Mouse (Mus musculus) adrenal gland, postnatal 10 days (tissue): ENCODE measurements around the gene Rbm41. TPM values are rescaled to one million over a fixed set of nuclear protein-coding genes. Genes with fewer than 3 reads are reported as not detected.
A peak's percentile ranks its signal among the peaks of the same experiment; 100 is the strongest.

Experiments
- DNase-seq: peaks from one replicate; pipeline ENCODE4 v3.0.0; 2021; ENCODE audit warnings: mixed read lengths
- long read RNA-seq, 2 experiments: library from polyadenylated mRNA; stranded (forward); transcript quantifications; one replicate each; pipeline ENCODE4 v2.0.0; 2021
- total RNA-seq, 2 experiments: library from RNA; stranded (reverse); gene quantifications; 2 replicates each; pipeline ENCODE4 v1.2.3; 2021

The Rbm41 gene
- total RNA-seq, result 1 to 10 TPM; 6.3 to 8.5 TPM
- long read RNA-seq, experiment 1, partial matches to known transcripts, result 0 of 2 reads
- long read RNA-seq, experiment 1, other reads (novel, unspliced or antisense), result 2 of 2 reads
- long read RNA-seq, experiment 2, result 0 reads

- peak; percentile 49 for DNase-seq
Measured at GRCm38 (mm10) chrX:139997740-139998690, at the start of gene Rbm41. TSS of gene Rbm41 (minus strand) at chrX:139998595.

GRCm38 (mm10) chrX:139998691-139999065 lies 283 bp upstream of the Rbm41 start:
- no peak for DNase-seq

- DNase-seq, result no peak
Measured at GRCm38 (mm10) chrX:139982115-139982514, 16.3 kb downstream of the Rbm41 start.

DNA sequence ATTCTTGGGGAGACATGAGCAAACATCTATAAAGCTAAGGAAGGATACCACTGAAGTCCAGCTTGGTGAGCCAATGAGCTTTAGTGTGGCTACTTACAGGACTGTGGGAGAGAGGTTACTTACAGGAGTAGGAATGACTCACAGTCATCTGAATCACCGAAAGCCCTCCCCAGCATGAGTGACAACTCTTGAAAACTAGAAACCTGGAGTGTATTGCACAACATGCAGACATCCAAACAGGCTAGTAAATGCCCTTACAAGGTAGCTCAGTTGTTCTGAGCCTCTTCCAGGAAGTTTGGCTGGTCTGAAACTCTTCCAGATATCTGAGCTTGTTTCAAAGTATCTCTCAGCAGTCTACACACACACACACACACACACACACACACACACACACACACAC lies 64.9 kb downstream of the Rbm41 start:
- DNase-seq, result no peak

- no peak for DNase-seq
Measured at GRCm38 (mm10) chrX:139932472-139932871, 65.9 kb downstream of the Rbm41 start.

GRCm38 (mm10) chrX:139920572-139920971 lies 77.8 kb downstream of the Rbm41 start:
- no peak for DNase-seq

- no peak for DNase-seq
Measured at GRCm38 (mm10) chrX:139891387-139891786, 107.0 kb downstream of the Rbm41 start.

DNA sequence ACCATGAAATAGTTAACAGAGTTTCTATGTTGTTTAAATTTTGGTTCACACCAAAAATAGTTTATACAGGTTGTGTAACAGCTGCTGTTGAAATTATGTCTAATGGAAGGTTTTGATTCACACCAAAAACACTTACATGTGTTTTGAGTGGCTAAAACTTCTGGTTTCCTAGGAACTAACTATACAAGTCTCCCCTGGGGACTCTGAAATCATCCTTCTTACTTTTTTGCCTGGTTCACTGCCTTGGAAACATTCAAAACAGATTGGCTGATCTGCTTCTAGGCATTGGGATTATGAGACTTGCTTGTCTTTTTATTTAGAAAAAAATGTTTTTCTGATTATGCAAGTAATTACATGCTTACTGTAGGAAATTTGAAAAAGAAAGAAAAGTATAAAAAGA lies 115.2 kb downstream of the Rbm41 start:
- DNase-seq, result no peak

- peak; percentile 46 for DNase-seq
Measured at GRCm38 (mm10) chrX:139877936-139878335, 120.5 kb downstream of the Rbm41 start.

GRCm38 (mm10) chrX:139877105-139877504 lies 121.3 kb downstream of the Rbm41 start:
- no peak for DNase-seq

DNA sequence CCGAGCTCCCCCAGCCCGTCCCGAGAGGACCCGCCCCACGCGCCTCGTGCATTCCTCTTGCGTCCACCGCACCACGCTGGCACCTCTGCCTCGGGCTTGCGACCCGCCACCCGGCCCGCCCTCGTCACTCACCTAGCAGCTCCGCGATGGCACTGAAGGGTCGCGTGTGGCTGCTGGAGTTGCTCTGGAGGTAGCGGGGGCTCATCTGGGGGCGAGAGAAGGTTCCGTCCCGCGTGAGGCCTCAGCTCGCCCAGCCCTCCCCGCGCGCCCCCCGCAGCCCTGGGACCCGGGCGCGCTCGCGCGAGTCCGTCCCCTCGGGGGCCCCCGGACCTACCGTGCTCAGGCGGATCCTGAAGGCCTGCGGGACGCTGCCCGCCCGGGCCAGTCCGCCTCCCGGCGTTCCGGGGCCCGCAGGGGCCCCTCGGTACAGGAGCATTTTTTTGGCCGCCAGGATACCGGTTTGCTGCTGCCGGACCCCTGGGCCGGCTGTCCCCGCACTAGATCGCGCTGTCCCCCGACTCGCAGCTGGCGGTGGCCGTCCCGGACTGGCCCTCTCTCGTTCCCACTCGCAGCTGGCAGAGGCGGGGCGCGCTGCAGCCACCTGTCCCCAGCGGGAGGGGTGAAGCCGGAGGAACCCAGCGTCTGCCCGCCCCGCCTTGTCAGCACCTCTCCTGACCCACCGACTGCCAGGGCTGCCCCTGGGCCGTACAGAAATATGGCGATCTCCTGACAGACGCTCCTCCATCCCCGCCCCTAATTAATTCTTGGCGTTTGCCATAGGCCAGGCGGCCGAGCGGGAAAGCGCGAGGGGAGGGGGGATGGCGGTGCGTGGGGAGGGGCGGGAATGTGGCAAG lies 127.2 kb downstream of the Rbm41 start, which contains the start of gene Morc4:
Gene Morc4, minus strand, starts transcription at position 740 of the 854 bp plus-strand sequence.
- DNase-seq, result peak; percentile 68

- DNase-seq, result peak; percentile 45
Measured at GRCm38 (mm10) chrX:139870300-139870711, 128.1 kb downstream of the Rbm41 start.

DNA sequence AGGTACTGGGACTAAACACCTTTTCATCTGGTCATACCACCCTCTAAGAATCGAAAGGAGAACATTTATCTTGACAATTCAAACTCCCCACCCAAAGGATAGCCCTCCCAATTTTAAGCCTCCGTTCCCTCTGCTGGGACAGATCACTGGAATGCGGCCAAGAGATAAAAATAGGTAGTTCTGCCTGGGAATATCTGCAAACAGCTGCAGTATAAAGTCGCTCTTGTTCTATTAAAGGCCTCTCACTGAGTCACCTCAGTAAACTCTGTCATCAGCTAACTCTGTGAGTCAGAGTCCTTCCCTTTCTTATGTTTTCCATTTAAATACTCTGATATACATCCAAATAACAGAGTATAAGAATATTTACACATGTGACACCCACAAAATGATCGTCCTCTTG lies 139.0 kb downstream of the Rbm41 start:
- DNase-seq, result no peak

DNA sequence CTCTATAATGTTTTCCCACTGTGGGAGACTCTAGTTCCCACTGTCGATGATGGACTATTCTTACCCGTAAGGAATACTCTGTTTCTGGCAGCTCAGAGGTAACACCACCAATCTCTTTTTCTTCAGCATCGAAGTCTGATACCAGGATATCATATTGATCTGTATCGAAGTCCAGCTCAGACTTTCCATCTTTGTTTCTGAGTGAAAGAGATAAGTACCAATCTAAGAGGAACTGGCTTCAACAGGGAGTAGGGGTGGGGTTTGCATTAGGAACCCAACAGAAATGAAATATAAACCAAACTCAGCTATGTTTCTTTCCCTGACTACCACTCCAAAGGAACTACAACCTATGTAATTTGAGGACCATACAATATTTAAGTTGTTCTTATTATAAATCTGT lies 143.6 kb downstream of the Rbm41 start:
- no peak for DNase-seq

DNA sequence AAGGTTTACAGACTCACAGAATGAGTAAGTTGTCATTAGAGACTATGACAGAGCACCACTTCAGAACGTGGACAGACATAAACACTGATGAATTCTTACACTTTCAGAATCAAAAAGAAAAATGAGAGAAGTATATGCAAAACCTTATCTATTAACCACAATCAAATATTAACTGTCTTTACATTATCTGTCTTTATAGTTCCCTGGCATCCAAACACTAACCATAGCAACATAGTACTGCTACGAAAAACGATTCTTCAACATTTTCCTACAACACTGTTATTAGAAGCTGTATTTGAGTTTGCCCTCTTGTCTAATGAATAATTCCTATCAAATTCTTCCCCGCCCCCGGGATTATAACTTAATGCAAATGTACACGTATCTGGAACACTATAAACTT lies 157.3 kb downstream of the Rbm41 start:
- DNase-seq, result no peak

Other genes starting within 250 kb of the Rbm41 start
- not detected for gene Ripply1, start 216.2 kb downstream of the Rbm41 start, total RNA-seq
- gene Cldn2, start 197.8 kb downstream of the Rbm41 start, total RNA-seq, result 1 to 10 TPM; 1.4 TPM
- gene Morc4, start 126.9 kb downstream of the Rbm41 start, total RNA-seq, result 1 to 10 TPM; 9.6 to 10.0 TPM
- 10 to 100 TPM in 1 of 2 experiments, 1 to 10 TPM in 1; 4.7 to 13.4 TPM for gene Nup62cl, start 64.1 kb upstream of the Rbm41 start, total RNA-seq
- gene Pih1h3b, start 64.3 kb upstream of the Rbm41 start, total RNA-seq, result not detected